In genomic region chr1:89104066-89104765, GRCm38 (mm10) we compare ENCODE assay signal across 10 mouse cellular contexts. TPM values are rescaled to one million over a fixed set of nuclear protein-coding genes. Genes with fewer than 3 reads are reported as not detected.
A peak's percentile ranks its signal among the peaks of the same experiment; 100 is the strongest.
DNase-seq lines count a peak whose midpoint lies in the region; ATAC-seq lines count a peak whose summit lies in the region.
"Had no signal": no experiment of that assay in that cellular context is flagged by ENCODE, and none has a peak within 500 bp of the region (broad histone marks: within the 10 kb centered on the region; RNA-seq: fewer than 3 reads in every experiment).

No protein-coding gene starts in this region.

- H3K36me3 ChIP-seq in hindbrain, embryonic 15.5 days = no peaks in the 10 kb centered on the region
- H3K36me3 ChIP-seq in hindbrain, embryonic 12.5 days = no peaks in the 10 kb centered on the region
- H3K36me3 ChIP-seq in embryonic facial prominence, embryonic 15.5 days = 0 out of 2 replicates have a peak, but pooled peaks cover 5% of the 10 kb centered on the region
- H3K36me3 ChIP-seq in kidney, embryonic 16.5 days (ENCODE audit: insufficient read depth, low read length) = no peaks in the 10 kb centered on the region
- H3K36me3 ChIP-seq in midbrain, embryonic 15.5 days (replicated peaks) = no peaks in the 10 kb centered on the region
- H3K36me3 ChIP-seq: G1E; liver, embryonic 13.5 days had no signal

- H3K27ac ChIP-seq in hindbrain, embryonic 15.5 days (replicated peaks) = 0 out of 2 replicates have a peak overlapping the region, but pooled peaks have one; percentile 25
- no peak overlapping the region for H3K27ac ChIP-seq in hindbrain, embryonic 12.5 days
- peak overlapping the region; percentile 35; the same call in 1 of the 2 replicates for H3K27ac ChIP-seq in embryonic facial prominence, embryonic 15.5 days (replicated peaks)
- H3K27ac ChIP-seq in kidney, embryonic 16.5 days (ENCODE audit: low read length) = peak overlapping the region; percentile 79
- no peak overlapping the region for H3K27ac ChIP-seq in midbrain, embryonic 15.5 days
- H3K27ac ChIP-seq: liver, embryonic 13.5 days had no signal

- no peak overlapping the region for H3K4me2 ChIP-seq in hindbrain, embryonic 15.5 days
- H3K4me2 ChIP-seq in hindbrain, embryonic 12.5 days (replicated peaks) = no peak overlapping the region
- H3K4me2 ChIP-seq in embryonic facial prominence, embryonic 15.5 days (replicated peaks) = no peak overlapping the region
- H3K4me2 ChIP-seq in kidney, embryonic 16.5 days (replicated peaks; ENCODE audit: low read depth, low read length) = no peak overlapping the region
- H3K4me2 ChIP-seq in midbrain, embryonic 15.5 days = no peak overlapping the region
- H3K4me2 ChIP-seq: liver, embryonic 13.5 days had no signal

- no peaks in the 10 kb centered on the region for H3K27me3 ChIP-seq in hindbrain, embryonic 15.5 days
- H3K27me3 ChIP-seq in hindbrain, embryonic 12.5 days = no peaks in the 10 kb centered on the region
- no peaks in the 10 kb centered on the region for H3K27me3 ChIP-seq in embryonic facial prominence, embryonic 15.5 days
- H3K27me3 ChIP-seq in kidney, embryonic 16.5 days (ENCODE audit: insufficient read depth, low read length) = no peaks in the 10 kb centered on the region
- H3K27me3 ChIP-seq in midbrain, embryonic 15.5 days (replicated peaks) = no peaks in the 10 kb centered on the region
- H3K27me3 ChIP-seq: liver, embryonic 13.5 days had no signal

- no peak for ATAC-seq in hindbrain, embryonic 15.5 days (ENCODE audit: low FRiP score, low read depth)
- no peak for ATAC-seq in hindbrain, embryonic 12.5 days (ENCODE audit: low FRiP score)
- ATAC-seq in embryonic facial prominence, embryonic 15.5 days (ENCODE audit: insufficient number of reproducible peaks, low FRiP score, low TSS enrichment, low read depth) = peak; percentile 25; the same call in 1 of the 2 replicates
- ATAC-seq in kidney, embryonic 16.5 days (ENCODE audit: low FRiP score, low TSS enrichment) = no peak
- ATAC-seq in midbrain, embryonic 15.5 days (replicated peaks) = no peak

- peaks cover 34% of the 10 kb centered on the region for H3K4me1 ChIP-seq in hindbrain, embryonic 15.5 days (replicated peaks)
- peaks cover 64% of the 10 kb centered on the region for H3K4me1 ChIP-seq in hindbrain, embryonic 12.5 days
- H3K4me1 ChIP-seq in embryonic facial prominence, embryonic 15.5 days = peaks cover 62% of the 10 kb centered on the region
- H3K4me1 ChIP-seq in kidney, embryonic 16.5 days (ENCODE audit: insufficient read depth, low read length) = peaks cover 61% of the 10 kb centered on the region
- H3K4me1 ChIP-seq in midbrain, embryonic 15.5 days = peaks cover 17% of the 10 kb centered on the region

- 69% methylated on average over 13 of the region's 13 CpGs for WGBS in hindbrain, embryonic 15.5 days
- WGBS in hindbrain, embryonic 12.5 days = 78% methylated on average over 13 of the region's 13 CpGs
- WGBS in embryonic facial prominence, embryonic 15.5 days = 65% methylated on average over 13 of the region's 13 CpGs
- WGBS in kidney, embryonic 16.5 days = 52% methylated on average over 13 of the region's 13 CpGs
- WGBS in midbrain, embryonic 15.5 days = 76% methylated on average over 13 of the region's 13 CpGs

- no peak overlapping the region for H3K4me3 ChIP-seq in hindbrain, embryonic 15.5 days
- H3K4me3 ChIP-seq in hindbrain, embryonic 12.5 days = no peak overlapping the region
- no peak overlapping the region for H3K4me3 ChIP-seq in embryonic facial prominence, embryonic 15.5 days (replicated peaks)
- no peak overlapping the region for H3K4me3 ChIP-seq in kidney, embryonic 16.5 days (ENCODE audit: low read length)
- H3K4me3 ChIP-seq in midbrain, embryonic 15.5 days = no peak overlapping the region
- H3K4me3 ChIP-seq: liver, embryonic 13.5 days had no signal

- peak; percentile 33 for DNase-seq in ovary, postnatal 10 days (ENCODE audit: low spot score)
- no peak for DNase-seq in left cerebral cortex, postnatal 36 days (ENCODE audit: low spot score in 2 of 2)
- DNase-seq in layer of hippocampus, postnatal 14 days (ENCODE audit: low spot score in 2 of 2) = no peak
- DNase-seq: liver, embryonic 13.5 days had no signal

- intact Hi-C loops in left cerebral cortex, postnatal 36 days (cut with DNase I) = no loop called here

- H3K9ac ChIP-seq in hindbrain, embryonic 15.5 days = no peak overlapping the region
- H3K9ac ChIP-seq in hindbrain, embryonic 12.5 days = no peak overlapping the region
- no peak overlapping the region for H3K9ac ChIP-seq in embryonic facial prominence, embryonic 15.5 days
- H3K9ac ChIP-seq in kidney, embryonic 16.5 days (replicated peaks; ENCODE audit: low read length) = no peak overlapping the region; the same call in 1 of the 2 replicates
- H3K9ac ChIP-seq in midbrain, embryonic 15.5 days = no peak overlapping the region
- H3K9ac ChIP-seq: liver, embryonic 13.5 days had no signal

- H3K9me3 ChIP-seq in hindbrain, embryonic 15.5 days = no peaks in the 10 kb centered on the region
- H3K9me3 ChIP-seq in hindbrain, embryonic 12.5 days (replicated peaks) = no peaks in the 10 kb centered on the region
- no peaks in the 10 kb centered on the region for H3K9me3 ChIP-seq in embryonic facial prominence, embryonic 15.5 days (replicated peaks)
- no peaks in the 10 kb centered on the region for H3K9me3 ChIP-seq in kidney, embryonic 16.5 days (ENCODE audit: low read length)
- H3K9me3 ChIP-seq in midbrain, embryonic 15.5 days = no peaks in the 10 kb centered on the region
- H3K9me3 ChIP-seq: liver, embryonic 13.5 days had no signal

RNA-seq across cellular contexts. Expression of gene Sh3bp4, which starts 34.0 kb away (rescaled TPM):
- polyA plus RNA-seq in hindbrain, embryonic 15.5 days (2015; fragmentation: Nextera tagmentation; extraction: Ambion mirVana) = 13.8 and 16.2 TPM in 2 replicates
- 28.0 and 31.4 TPM in 2 replicates for polyA plus RNA-seq in hindbrain, embryonic 12.5 days (2016; fragmentation: Nextera tagmentation; extraction: Ambion mirVana)
- 26.6 and 27.9 TPM in 2 replicates for polyA plus RNA-seq in embryonic facial prominence, embryonic 15.5 days (2015; fragmentation: Nextera tagmentation; extraction: Ambion mirVana)
- polyA plus RNA-seq in kidney, embryonic 16.5 days (2015; fragmentation: Nextera tagmentation; extraction: Ambion mirVana) = 29.1 and 29.8 TPM in 2 replicates
- 10 to 100 TPM; 16.0 to 21.0 TPM for total RNA-seq in left cerebral cortex, postnatal 36 days (2021)
- 10 to 100 TPM; 40.1 to 42.1 TPM for total RNA-seq in layer of hippocampus, postnatal 14 days (2021)
- polyA plus RNA-seq in midbrain, embryonic 15.5 days (2015; fragmentation: Nextera tagmentation; extraction: Ambion mirVana) = 12.3 and 12.4 TPM in 2 replicates
- total RNA-seq: G1E had no signal
- polyA plus RNA-seq: G1E had no signal

Comparison
In these comparisons a context has a peak if more than half of its experiments do, and no peak if none do; other contexts are left out.
1. H3K27ac ChIP-seq: peak in hindbrain, embryonic 15.5 days (single experiment), embryonic facial prominence, embryonic 15.5 days (single experiment) and kidney, embryonic 16.5 days (single experiment); none in hindbrain, embryonic 12.5 days (single experiment) and midbrain, embryonic 15.5 days (single experiment).